Mouse (Mus musculus): ENCODE measurements at regions not wholly inside any gene's neighbourhood (a gene's known extent, or its start where the extent isn't known, plus 50 kb on each side); places are given as distances from the start of the nearest gene placed in this dataset.

DNA sequence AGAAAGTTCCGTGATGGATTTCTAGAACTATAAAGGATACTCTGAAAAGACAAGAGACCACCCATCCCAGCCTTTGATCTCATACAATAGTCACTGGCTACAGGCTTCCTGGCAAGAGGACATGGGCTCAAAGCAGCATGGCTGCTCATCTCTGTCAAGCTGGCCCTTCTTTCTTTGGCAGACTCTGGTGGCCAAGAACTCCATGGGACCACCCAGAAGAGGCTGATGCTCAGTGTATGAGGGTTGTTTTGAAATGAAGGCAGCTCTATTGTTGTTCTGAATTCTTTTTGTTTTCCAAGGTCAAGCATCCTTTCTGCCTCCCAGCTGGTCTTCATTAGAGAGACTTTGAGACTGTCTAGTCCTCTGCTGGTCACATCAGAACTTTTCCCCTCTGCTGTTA, 73.3 kb upstream of the Jun start:
- no peak for TF ChIP-seq POLR2A (IDR thresholded peaks at IDR 0.05; ENCODE audit: control insufficient read depth, low read depth, low read length)
- no peak for TF ChIP-seq CTCF (IDR thresholded peaks at IDR 0.05; ENCODE audit: control insufficient read depth, insufficient read depth, insufficient replicate concordance, low read depth, low read length)

DNA sequence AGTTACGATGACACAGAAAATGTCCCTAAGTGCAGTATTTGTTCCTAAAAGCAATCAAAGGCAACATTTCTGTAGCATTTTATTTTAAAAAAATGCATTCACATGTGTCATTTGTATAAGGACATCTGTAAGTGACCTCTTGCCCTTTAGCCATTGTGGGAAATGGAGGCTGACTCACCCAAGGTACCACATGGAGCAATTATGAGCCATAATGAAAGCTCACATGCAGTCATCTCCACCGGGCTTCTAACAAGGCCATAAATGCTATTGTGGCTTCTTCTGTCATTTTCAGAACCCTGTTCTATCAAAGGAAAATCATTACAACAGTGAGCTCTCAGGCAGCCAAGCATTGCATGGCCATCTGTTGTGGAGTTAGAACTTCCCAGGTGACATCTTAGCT, 75.9 kb upstream of the Jun start:
- TF ChIP-seq CTCF (IDR thresholded peaks at IDR 0.05; ENCODE audit: control insufficient read depth, insufficient read depth, insufficient replicate concordance, low read depth, low read length) (no peak), POLR2A (IDR thresholded peaks at IDR 0.05; ENCODE audit: control insufficient read depth, low read depth, low read length) (no peak)
- H3K27ac ChIP-seq (ENCODE audit: control insufficient read depth, insufficient read depth, low read depth, low read length): no peak overlapping the region
- H3K4me1 ChIP-seq (ENCODE audit: control insufficient read depth, insufficient read depth, low read length): no peaks in the 10 kb centered on the region
- no peak overlapping the region for H3K4me3 ChIP-seq (ENCODE audit: control insufficient read depth, low read depth, low read length)
- no peaks in the 10 kb centered on the region for H3K36me3 ChIP-seq (ENCODE audit: control insufficient read depth, insufficient read depth, low read length)
- no peaks in the 10 kb centered on the region for H3K27me3 ChIP-seq (ENCODE audit: control insufficient read depth, insufficient read depth, low read length)

More for the DNA sequence above, 73.3 kb upstream of the Jun start:
- no peaks in the 10 kb centered on the region for H3K4me1 ChIP-seq (ENCODE audit: control insufficient read depth, insufficient read depth, low read length)
- H3K27ac ChIP-seq (ENCODE audit: control insufficient read depth, insufficient read depth, low read depth, low read length): no peak overlapping the region
- H3K27me3 ChIP-seq (ENCODE audit: control insufficient read depth, insufficient read depth, low read length): no peaks in the 10 kb centered on the region
- H3K36me3 ChIP-seq (ENCODE audit: control insufficient read depth, insufficient read depth, low read length): no peaks in the 10 kb centered on the region
- no peak overlapping the region for H3K4me3 ChIP-seq (ENCODE audit: control insufficient read depth, low read depth, low read length)

DNA sequence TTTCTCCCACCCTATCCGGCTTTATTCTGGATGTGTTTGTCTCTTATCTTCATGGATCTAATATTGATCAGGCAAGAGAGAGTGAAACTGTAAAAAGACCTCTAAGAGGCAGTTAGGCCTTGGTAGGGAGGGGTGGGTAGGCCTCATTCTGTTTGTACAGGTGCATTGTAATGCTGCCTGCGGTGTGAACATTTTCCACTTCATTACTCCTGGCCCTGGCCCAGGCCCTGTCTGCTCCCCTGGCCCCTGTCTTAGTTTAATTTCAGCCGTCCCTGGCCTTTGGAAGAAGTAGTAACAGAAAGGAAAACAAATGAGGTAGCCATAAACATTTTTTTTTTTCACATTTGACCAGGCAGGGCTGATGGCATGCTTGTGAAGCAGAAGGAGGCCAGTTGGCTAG, 81.8 kb upstream of the Jun start:
- no peak overlapping the region for H3K27ac ChIP-seq (ENCODE audit: control insufficient read depth, insufficient read depth, low read depth, low read length)
- H3K4me3 ChIP-seq (ENCODE audit: control insufficient read depth, low read depth, low read length): no peak overlapping the region
- no peaks in the 10 kb centered on the region for H3K27me3 ChIP-seq (ENCODE audit: control insufficient read depth, insufficient read depth, low read length)
- no peaks in the 10 kb centered on the region for H3K4me1 ChIP-seq (ENCODE audit: control insufficient read depth, insufficient read depth, low read length)
- no peaks in the 10 kb centered on the region for H3K36me3 ChIP-seq (ENCODE audit: control insufficient read depth, insufficient read depth, low read length)
- TF ChIP-seq CTCF (IDR thresholded peaks at IDR 0.05; ENCODE audit: control insufficient read depth, insufficient read depth, insufficient replicate concordance, low read depth, low read length): no peak

DNA sequence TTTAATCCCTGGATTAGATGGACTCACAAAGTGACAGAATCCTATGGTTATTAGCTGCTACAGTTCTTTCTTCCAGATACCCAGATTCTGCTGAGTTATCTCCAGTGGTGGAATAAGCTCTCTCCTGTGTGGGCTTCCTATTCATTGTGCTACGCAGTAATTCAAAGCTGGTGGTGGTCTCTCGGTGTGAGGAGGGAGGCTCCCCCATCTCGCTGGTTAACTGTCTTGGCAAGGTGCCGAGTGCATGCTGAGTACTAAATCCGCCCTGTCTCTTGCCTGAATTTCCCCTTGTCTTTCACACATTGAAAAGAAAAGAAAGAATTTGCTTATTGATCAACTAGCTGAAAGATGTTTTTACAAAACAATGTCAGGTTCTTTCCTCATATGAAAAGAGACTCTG, 82.6 kb upstream of the Jun start:
- H3K27ac ChIP-seq (ENCODE audit: control insufficient read depth, insufficient read depth, low read depth, low read length): no peak overlapping the region
- H3K4me1 ChIP-seq (ENCODE audit: control insufficient read depth, insufficient read depth, low read length): no peaks in the 10 kb centered on the region
- TF ChIP-seq POLR2A (IDR thresholded peaks at IDR 0.05; ENCODE audit: control insufficient read depth, low read depth, low read length): no peak
- no peak for TF ChIP-seq CTCF (IDR thresholded peaks at IDR 0.05; ENCODE audit: control insufficient read depth, insufficient read depth, insufficient replicate concordance, low read depth, low read length)
- no peaks in the 10 kb centered on the region for H3K27me3 ChIP-seq (ENCODE audit: control insufficient read depth, insufficient read depth, low read length)
- no peak overlapping the region for H3K4me3 ChIP-seq (ENCODE audit: control insufficient read depth, low read depth, low read length)
- no peaks in the 10 kb centered on the region for H3K36me3 ChIP-seq (ENCODE audit: control insufficient read depth, insufficient read depth, low read length)

DNA sequence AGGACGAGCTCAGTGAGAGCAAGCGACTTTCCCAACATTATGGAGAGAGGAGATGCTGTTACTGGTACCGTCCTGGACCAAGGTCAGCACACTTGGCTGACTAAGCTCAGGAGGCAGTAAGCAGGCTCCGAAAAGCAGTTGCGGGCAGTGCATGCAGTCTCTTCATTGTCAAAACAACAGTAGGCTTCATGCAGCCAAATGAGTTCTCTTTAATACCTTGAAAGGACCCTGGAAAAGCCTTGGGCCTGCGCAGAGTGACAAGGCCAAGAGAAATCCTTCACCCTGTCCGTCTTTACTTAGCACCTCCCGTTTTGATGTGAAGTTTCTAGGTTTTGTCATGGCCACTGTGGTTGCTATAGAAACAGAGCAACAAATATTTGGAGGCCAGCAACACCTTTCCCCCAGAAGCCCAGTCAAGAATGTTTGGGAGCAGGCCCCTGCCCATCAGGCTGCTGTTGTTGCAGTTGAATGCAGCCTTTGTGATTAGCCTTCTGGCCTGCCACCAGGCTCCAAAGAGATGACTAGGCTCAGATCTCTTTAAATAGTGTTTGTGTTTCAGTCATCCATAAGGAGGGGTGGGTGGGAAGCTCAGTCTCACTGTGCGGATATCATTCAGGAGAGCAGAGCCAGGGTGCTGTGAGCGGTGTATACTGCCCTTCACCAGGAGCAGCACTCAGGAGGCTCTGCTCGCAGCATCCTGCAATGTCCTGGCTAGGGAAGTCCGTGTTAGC, 85.6 kb upstream of the Jun start:
- H3K4me1 ChIP-seq (ENCODE audit: control insufficient read depth, insufficient read depth, low read length): no peaks in the 10 kb centered on the region
- no peaks in the 10 kb centered on the region for H3K27me3 ChIP-seq (ENCODE audit: control insufficient read depth, insufficient read depth, low read length)
- H3K36me3 ChIP-seq (ENCODE audit: control insufficient read depth, insufficient read depth, low read length): no peaks in the 10 kb centered on the region
- no peak overlapping the region for H3K4me3 ChIP-seq (ENCODE audit: control insufficient read depth, low read depth, low read length)
- H3K27ac ChIP-seq (ENCODE audit: control insufficient read depth, insufficient read depth, low read depth, low read length): no peak overlapping the region
- TF ChIP-seq POLR2A (IDR thresholded peaks at IDR 0.05; ENCODE audit: control insufficient read depth, low read depth, low read length) (no peak), CTCF (IDR thresholded peaks at IDR 0.05; ENCODE audit: control insufficient read depth, insufficient read depth, insufficient replicate concordance, low read depth, low read length) (no peak)

DNA sequence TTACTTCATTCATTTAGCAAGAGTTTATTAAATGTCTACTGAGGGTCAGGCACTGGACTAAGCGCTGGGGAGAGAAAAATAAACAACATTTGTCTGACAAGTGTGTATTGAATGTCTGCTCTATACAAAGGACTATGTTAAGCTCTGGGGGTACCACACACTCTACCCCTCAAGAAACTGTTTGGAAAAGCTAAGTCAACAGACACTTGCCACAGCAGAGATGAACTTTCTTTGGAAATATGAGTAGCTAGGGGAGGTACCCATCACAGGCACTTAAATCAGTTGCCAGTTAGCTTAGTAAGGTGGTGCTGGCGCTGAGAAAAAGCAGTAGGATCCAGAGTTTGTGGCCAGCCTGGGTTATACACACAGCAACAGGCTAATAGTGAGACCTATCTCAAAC, 86.7 kb upstream of the Jun start:
- TF ChIP-seq POLR2A (IDR thresholded peaks at IDR 0.05; ENCODE audit: control insufficient read depth, low read depth, low read length): no peak
- no peak for TF ChIP-seq CTCF (IDR thresholded peaks at IDR 0.05; ENCODE audit: control insufficient read depth, insufficient read depth, insufficient replicate concordance, low read depth, low read length)
- Histone ChIP-seq H3K27me3 (ENCODE audit: control insufficient read depth, insufficient read depth, low read length) (no peaks in the 10 kb centered on the region), H3K27ac (ENCODE audit: control insufficient read depth, insufficient read depth, low read depth, low read length) (no peak overlapping the region), H3K36me3 (ENCODE audit: control insufficient read depth, insufficient read depth, low read length) (no peaks in the 10 kb centered on the region), H3K4me1 (ENCODE audit: control insufficient read depth, insufficient read depth, low read length) (no peaks in the 10 kb centered on the region), H3K4me3 (ENCODE audit: control insufficient read depth, low read depth, low read length) (no peak overlapping the region)

DNA sequence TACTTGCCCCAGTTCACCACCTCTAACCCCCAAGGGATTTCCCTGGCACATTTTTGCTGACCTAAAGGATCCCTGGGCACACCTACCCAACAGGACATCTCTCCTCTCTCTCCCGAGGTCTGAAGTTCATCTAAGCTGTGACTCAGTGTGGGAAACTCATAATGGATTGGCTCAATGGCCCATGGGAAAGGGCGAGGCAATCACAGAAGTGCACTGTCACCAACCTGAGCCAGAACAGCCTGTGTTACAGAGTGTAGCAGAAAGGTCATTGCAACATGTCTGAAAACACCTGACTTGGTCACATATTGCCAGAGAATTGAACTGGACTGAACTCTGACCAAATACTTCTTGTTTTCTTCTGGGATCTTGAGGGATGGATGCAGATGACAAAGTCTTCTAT, 89.2 kb upstream of the Jun start:
- H3K27me3 ChIP-seq (ENCODE audit: control insufficient read depth, insufficient read depth, low read length): no peaks in the 10 kb centered on the region
- no peak overlapping the region for H3K4me3 ChIP-seq (ENCODE audit: control insufficient read depth, low read depth, low read length)
- H3K27ac ChIP-seq (ENCODE audit: control insufficient read depth, insufficient read depth, low read depth, low read length): no peak overlapping the region
- TF ChIP-seq POLR2A (IDR thresholded peaks at IDR 0.05; ENCODE audit: control insufficient read depth, low read depth, low read length) (no peak), CTCF (IDR thresholded peaks at IDR 0.05; ENCODE audit: control insufficient read depth, insufficient read depth, insufficient replicate concordance, low read depth, low read length) (no peak)
- H3K4me1 ChIP-seq (ENCODE audit: control insufficient read depth, insufficient read depth, low read length): no peaks in the 10 kb centered on the region
- no peaks in the 10 kb centered on the region for H3K36me3 ChIP-seq (ENCODE audit: control insufficient read depth, insufficient read depth, low read length)

DNA sequence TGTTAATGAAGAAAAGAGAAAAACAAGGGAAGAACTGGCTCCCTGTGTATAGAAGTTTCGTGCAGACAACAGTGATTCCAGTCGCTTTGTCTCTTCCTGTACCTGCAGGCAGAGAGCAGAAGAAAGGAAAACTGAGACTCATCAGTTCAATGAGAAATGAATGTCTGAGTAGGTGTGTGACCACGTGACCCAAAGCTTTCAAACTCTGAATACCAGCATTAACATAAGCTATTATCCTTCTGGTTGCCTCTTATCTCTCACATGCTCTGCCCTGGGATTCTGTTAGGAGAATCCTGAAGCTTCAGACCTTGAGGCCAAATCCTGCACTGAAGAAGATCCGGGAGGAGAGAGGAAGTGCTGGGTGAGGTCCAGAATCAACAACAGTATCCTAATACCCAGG, 91.1 kb upstream of the Jun start:
- H3K27ac ChIP-seq (ENCODE audit: control insufficient read depth, insufficient read depth, low read depth, low read length): no peak overlapping the region
- no peaks in the 10 kb centered on the region for H3K36me3 ChIP-seq (ENCODE audit: control insufficient read depth, insufficient read depth, low read length)
- TF ChIP-seq POLR2A (IDR thresholded peaks at IDR 0.05; ENCODE audit: control insufficient read depth, low read depth, low read length) (no peak), CTCF (IDR thresholded peaks at IDR 0.05; ENCODE audit: control insufficient read depth, insufficient read depth, insufficient replicate concordance, low read depth, low read length) (no peak)
- no peaks in the 10 kb centered on the region for H3K27me3 ChIP-seq (ENCODE audit: control insufficient read depth, insufficient read depth, low read length)
- H3K4me3 ChIP-seq (ENCODE audit: control insufficient read depth, low read depth, low read length): no peak overlapping the region
- no peaks in the 10 kb centered on the region for H3K4me1 ChIP-seq (ENCODE audit: control insufficient read depth, insufficient read depth, low read length)

Data from testis, adult 2 months (tissue).